8 mouse cellular contexts compared by ENCODE assay signal in genomic region chr6:128102296-128102999, GRCm38 (mm10). TPM values are rescaled to one million over a fixed set of nuclear protein-coding genes. Genes with fewer than 3 reads are reported as not detected.
DNase-seq lines count a peak whose midpoint lies in the region; ATAC-seq and TF ChIP-seq lines count a peak whose summit lies in the region.

No protein-coding gene starts in this region.

- H3K4me3 ChIP-seq in forebrain, embryonic 12.5 days (replicated peaks), result no peak overlapping the region
- H3K4me3 ChIP-seq in forebrain, embryonic 11.5 days (ENCODE audit: low read depth, low read length), result no peak overlapping the region
- no peak overlapping the region for H3K4me3 ChIP-seq in bone marrow, adult 2 months (replicated peaks; ENCODE audit: control insufficient read depth, low read depth, low read length)
- H3K4me3 ChIP-seq in hindbrain, embryonic 12.5 days, result no peak overlapping the region
- H3K4me3 ChIP-seq in liver, embryonic 16.5 days (ENCODE audit: low read depth, low read length), result no peak overlapping the region

- peak overlapping the region; percentile 46; the same call in 1 of the 2 replicates for H3K27ac ChIP-seq in forebrain, embryonic 12.5 days
- no peak overlapping the region for H3K27ac ChIP-seq in forebrain, embryonic 11.5 days (ENCODE audit: low read depth, low read length)
- peak overlapping the region; percentile 14; the same call in 1 of the 2 replicates for H3K27ac ChIP-seq in bone marrow, adult 2 months (ENCODE audit: control insufficient read depth, insufficient read depth, low read depth, low read length, poor library complexity)
- 0 out of 2 replicates have a peak overlapping the region, but pooled peaks have one; percentile 4 for H3K27ac ChIP-seq in hindbrain, embryonic 12.5 days
- H3K27ac ChIP-seq in liver, embryonic 16.5 days (ENCODE audit: low read length), result no peak overlapping the region

- no peak for TF ChIP-seq CTCF in bone marrow, adult 2 months (IDR thresholded peaks at IDR 0.05; ENCODE audit: control insufficient read depth, insufficient read depth, low read length)

- no peak overlapping the region for H3K9ac ChIP-seq in forebrain, embryonic 12.5 days
- H3K9ac ChIP-seq in forebrain, embryonic 11.5 days (ENCODE audit: low read length), result no peak overlapping the region; the same call in 1 of the 2 replicates
- H3K9ac ChIP-seq in hindbrain, embryonic 12.5 days, result no peak overlapping the region
- no peak overlapping the region for H3K9ac ChIP-seq in liver, embryonic 16.5 days (ENCODE audit: low read depth, low read length)

- no peaks in the 10 kb centered on the region for H3K9me3 ChIP-seq in forebrain, embryonic 12.5 days
- no peaks in the 10 kb centered on the region for H3K9me3 ChIP-seq in forebrain, embryonic 11.5 days (ENCODE audit: control insufficient read depth, low read length)
- no peaks in the 10 kb centered on the region for H3K9me3 ChIP-seq in hindbrain, embryonic 12.5 days (replicated peaks)
- H3K9me3 ChIP-seq in liver, embryonic 16.5 days (replicated peaks; ENCODE audit: control insufficient read depth, low read length), result no peaks in the 10 kb centered on the region

- DNase-seq in forebrain, embryonic 11.5 days (ENCODE audit: low spot score), result no peak
- no peak for DNase-seq in cerebellum, adult 8-10 months
- DNase-seq in ovary, adult 18-20 months (ENCODE audit: low spot score), result no peak
- no peak for DNase-seq in urinary bladder, adult 2 months (ENCODE audit: low spot score)

- no peak overlapping the region for H3K4me2 ChIP-seq in forebrain, embryonic 12.5 days
- no peak overlapping the region for H3K4me2 ChIP-seq in forebrain, embryonic 11.5 days (ENCODE audit: low read depth, low read length, severe bottlenecking)
- H3K4me2 ChIP-seq in hindbrain, embryonic 12.5 days (replicated peaks), result no peak overlapping the region
- H3K4me2 ChIP-seq in liver, embryonic 16.5 days (ENCODE audit: low read depth, low read length), result no peak overlapping the region

- peaks cover 26% of the 10 kb centered on the region for H3K4me1 ChIP-seq in forebrain, embryonic 12.5 days
- peaks cover 2% of the 10 kb centered on the region; the same call in 1 of the 2 replicates for H3K4me1 ChIP-seq in forebrain, embryonic 11.5 days (replicated peaks; ENCODE audit: control insufficient read depth, insufficient read depth, low read length)
- H3K4me1 ChIP-seq in bone marrow, adult 2 months (ENCODE audit: control insufficient read depth, insufficient read depth, low read length), result no peaks in the 10 kb centered on the region; the same call in none of the 2 replicates
- peaks cover 42% of the 10 kb centered on the region for H3K4me1 ChIP-seq in hindbrain, embryonic 12.5 days
- peaks cover 2% of the 10 kb centered on the region for H3K4me1 ChIP-seq in liver, embryonic 16.5 days (ENCODE audit: control insufficient read depth, low read depth, low read length)

- no peak for ATAC-seq in forebrain, embryonic 12.5 days (ENCODE audit: low FRiP score)
- ATAC-seq in forebrain, embryonic 11.5 days (replicated peaks; ENCODE audit: low FRiP score), result no peak
- no peak for ATAC-seq in hindbrain, embryonic 12.5 days (ENCODE audit: low FRiP score)
- ATAC-seq in liver, embryonic 16.5 days (ENCODE audit: low read depth), result peak; percentile 65

- H3K27me3 ChIP-seq in forebrain, embryonic 12.5 days, result no peaks in the 10 kb centered on the region
- H3K27me3 ChIP-seq in forebrain, embryonic 11.5 days (ENCODE audit: control insufficient read depth, insufficient read depth, low read length), result no peaks in the 10 kb centered on the region
- H3K27me3 ChIP-seq in hindbrain, embryonic 12.5 days, result no peaks in the 10 kb centered on the region
- no peaks in the 10 kb centered on the region for H3K27me3 ChIP-seq in liver, embryonic 16.5 days (ENCODE audit: control insufficient read depth, insufficient read depth, low read depth, low read length)

- no peak for TF ChIP-seq POLR2A in bone marrow, adult 2 months (IDR thresholded peaks at IDR 0.05; ENCODE audit: borderline replicate concordance, control insufficient read depth, low read depth, low read length)

- H3K36me3 ChIP-seq in forebrain, embryonic 12.5 days (replicated peaks), result no peaks in the 10 kb centered on the region
- H3K36me3 ChIP-seq in forebrain, embryonic 11.5 days (ENCODE audit: control insufficient read depth, insufficient read depth, low read length), result no peaks in the 10 kb centered on the region
- H3K36me3 ChIP-seq in hindbrain, embryonic 12.5 days, result no peaks in the 10 kb centered on the region
- no peaks in the 10 kb centered on the region for H3K36me3 ChIP-seq in liver, embryonic 16.5 days (ENCODE audit: control insufficient read depth, insufficient read depth)

- WGBS in forebrain, embryonic 12.5 days, result 55% methylated on average over 6 of the region's 6 CpGs
- WGBS in forebrain, embryonic 11.5 days, result 50% methylated on average over 6 of the region's 6 CpGs
- WGBS in bone marrow, adult 2 months, result 50% methylated on average over 6 of the region's 6 CpGs
- 46% methylated on average over 6 of the region's 6 CpGs for WGBS in hindbrain, embryonic 12.5 days
- WGBS in liver, embryonic 16.5 days (ENCODE audit: insufficient replicate concordance), result 18% methylated on average over 6 of the region's 6 CpGs

RNA-seq across cellular contexts. Expression of gene Tspan9, which starts 40.9 kb away (rescaled TPM):
- polyA plus RNA-seq in forebrain, embryonic 12.5 days (2016; fragmentation: Nextera tagmentation; extraction: Ambion mirVana), result 30.1 and 34.5 TPM in 2 replicates
- polyA plus RNA-seq in forebrain, embryonic 11.5 days (2014; fragmentation: Nextera tagmentation; extraction: Ambion mirVana), result 34.2 and 39.6 TPM in 2 replicates
- polyA plus RNA-seq in bone marrow, adult 2 months (2011; ENCODE audit: insufficient read depth, insufficient read length, low replicate concordance, missing spikeins), result 4.0 and 10.2 TPM in 2 replicates
- 63.4 and 71.6 TPM in 2 replicates for polyA plus RNA-seq in hindbrain, embryonic 12.5 days (2016; fragmentation: Nextera tagmentation; extraction: Ambion mirVana)
- polyA plus RNA-seq in liver, embryonic 16.5 days (2015; fragmentation: Nextera tagmentation; extraction: Ambion mirVana), result 23.3 and 25.8 TPM in 2 replicates
- 112 and 128 TPM in 2 replicates for polyA plus RNA-seq in urinary bladder, adult 2 months (2012; rRNA removed)

Comparison
In these comparisons a context has a peak if more than half of its experiments do, and no peak if none do; other contexts are left out.
1. H3K27ac ChIP-seq: peak in forebrain, embryonic 12.5 days (single experiment), bone marrow, adult 2 months (single experiment) and hindbrain, embryonic 12.5 days (single experiment); none in forebrain, embryonic 11.5 days (single experiment) and liver, embryonic 16.5 days (single experiment).